Mouse (Mus musculus): ENCODE results near the gene Atxn2. TPM values are rescaled to one million over a fixed set of nuclear protein-coding genes. Genes with fewer than 3 reads are reported as not detected.

The Atxn2 gene
- polyA plus RNA-seq, 1 experiment from 2014 or later: 85.3 TPM

GRCm38 (mm10) chr5:121849478-121850349 lies 138.6 kb downstream of the Atxn2 start:
- WGBS: 39% methylated on average over 20 of the region's 20 CpGs
- Histone ChIP-seq H3K4me1 (ENCODE audit: control insufficient read depth, insufficient read depth, low read length) (peaks cover 24% of the 10 kb centered on the region), H3K27me3 (ENCODE audit: control insufficient read depth, insufficient read depth, low read length) (no peaks in the 10 kb centered on the region), H3K27ac (replicated peaks; ENCODE audit: low read depth, low read length) (no peak overlapping the region; the same call in 1 of the 2 replicates), H3K4me2 (ENCODE audit: low read length) (peak overlapping the region; percentile 70), H3K9ac (replicated peaks; ENCODE audit: low read length) (peak overlapping the region; percentile 83), H3K36me3 (ENCODE audit: control insufficient read depth, insufficient read depth, low read length) (peaks cover 32% of the 10 kb centered on the region), H3K9me3 (ENCODE audit: control insufficient read depth, low read length) (no peaks in the 10 kb centered on the region), H3K4me3 (replicated peaks; ENCODE audit: low read depth, low read length) (peak overlapping the region; percentile 83)
- ATAC-seq (ENCODE audit: low FRiP score, low TSS enrichment) (no peak), DNase-seq (no peak)

GRCm38 (mm10) chr5:121853368-121854051 lies 142.4 kb downstream of the Atxn2 start:
- peaks cover 38% of the 10 kb centered on the region for H3K36me3 ChIP-seq (ENCODE audit: control insufficient read depth, insufficient read depth, low read length)
- DNase-seq (no peak), ATAC-seq (ENCODE audit: low FRiP score, low TSS enrichment) (no peak)
- no peaks in the 10 kb centered on the region for H3K9me3 ChIP-seq (ENCODE audit: control insufficient read depth, low read length)
- no peak overlapping the region for H3K4me2 ChIP-seq (ENCODE audit: low read length)
- peaks cover 18% of the 10 kb centered on the region for H3K4me1 ChIP-seq (ENCODE audit: control insufficient read depth, insufficient read depth, low read length)
- no peak overlapping the region for H3K9ac ChIP-seq (replicated peaks; ENCODE audit: low read length)
- H3K27ac ChIP-seq (replicated peaks; ENCODE audit: low read depth, low read length): no peak overlapping the region
- H3K4me3 ChIP-seq (replicated peaks; ENCODE audit: low read depth, low read length): no peak overlapping the region
- H3K27me3 ChIP-seq (ENCODE audit: control insufficient read depth, insufficient read depth, low read length): no peaks in the 10 kb centered on the region
- WGBS: 85% methylated on average over 9 of the region's 9 CpGs

- H3K4me2 ChIP-seq (ENCODE audit: low read length): no peak overlapping the region
- H3K9ac ChIP-seq (replicated peaks; ENCODE audit: low read length): no peak overlapping the region
- H3K4me1 ChIP-seq (ENCODE audit: control insufficient read depth, insufficient read depth, low read length): peaks cover 15% of the 10 kb centered on the region
- peaks cover 46% of the 10 kb centered on the region for H3K36me3 ChIP-seq (ENCODE audit: control insufficient read depth, insufficient read depth, low read length)
- ATAC-seq (ENCODE audit: low FRiP score, low TSS enrichment) (no peak), DNase-seq (peak; percentile 45)
- no peak overlapping the region for H3K27ac ChIP-seq (replicated peaks; ENCODE audit: low read depth, low read length)
- no peak overlapping the region for H3K4me3 ChIP-seq (replicated peaks; ENCODE audit: low read depth, low read length)
- H3K9me3 ChIP-seq (ENCODE audit: control insufficient read depth, low read length): no peaks in the 10 kb centered on the region
- WGBS: 46% methylated on average over 10 of the region's 10 CpGs
- no peaks in the 10 kb centered on the region for H3K27me3 ChIP-seq (ENCODE audit: control insufficient read depth, insufficient read depth, low read length)
These were observed 143.6 kb downstream of the Atxn2 start for GRCm38 (mm10) chr5:121854768-121855167.

- no peak overlapping the region for H3K27ac ChIP-seq (replicated peaks; ENCODE audit: low read depth, low read length)
- H3K36me3 ChIP-seq (ENCODE audit: control insufficient read depth, insufficient read depth, low read length): peaks cover 57% of the 10 kb centered on the region
- WGBS: 92% methylated on average over 11 of the region's 11 CpGs
These were observed 145.6 kb downstream of the Atxn2 start for GRCm38 (mm10) chr5:121856740-121857139.

GRCm38 (mm10) chr5:121858427-121858826 lies 147.3 kb downstream of the Atxn2 start:
- Histone ChIP-seq H3K36me3 (ENCODE audit: control insufficient read depth, insufficient read depth, low read length) (peaks cover 41% of the 10 kb centered on the region), H3K9me3 (ENCODE audit: control insufficient read depth, low read length) (peaks cover 9% of the 10 kb centered on the region), H3K27ac (replicated peaks; ENCODE audit: low read depth, low read length) (no peak overlapping the region), H3K4me3 (replicated peaks; ENCODE audit: low read depth, low read length) (no peak overlapping the region), H3K4me1 (ENCODE audit: control insufficient read depth, insufficient read depth, low read length) (no peaks in the 10 kb centered on the region), H3K27me3 (ENCODE audit: control insufficient read depth, insufficient read depth, low read length) (no peaks in the 10 kb centered on the region), H3K4me2 (ENCODE audit: low read length) (no peak overlapping the region), H3K9ac (replicated peaks; ENCODE audit: low read length) (no peak overlapping the region)
- DNase-seq (no peak), ATAC-seq (ENCODE audit: low FRiP score, low TSS enrichment) (no peak)
- WGBS: 92% methylated on average over 12 of the region's 12 CpGs

More at GRCm38 (mm10) chr5:121856740-121857139, 145.6 kb downstream of the Atxn2 start:
- Histone ChIP-seq H3K27me3 (ENCODE audit: control insufficient read depth, insufficient read depth, low read length) (no peaks in the 10 kb centered on the region), H3K9ac (replicated peaks; ENCODE audit: low read length) (no peak overlapping the region), H3K9me3 (ENCODE audit: control insufficient read depth, low read length) (peaks cover 9% of the 10 kb centered on the region), H3K4me2 (ENCODE audit: low read length) (no peak overlapping the region), H3K4me1 (ENCODE audit: control insufficient read depth, insufficient read depth, low read length) (no peaks in the 10 kb centered on the region), H3K4me3 (replicated peaks; ENCODE audit: low read depth, low read length) (no peak overlapping the region)
- no peak for DNase-seq
- no peak for ATAC-seq (ENCODE audit: low FRiP score, low TSS enrichment)

DNA sequence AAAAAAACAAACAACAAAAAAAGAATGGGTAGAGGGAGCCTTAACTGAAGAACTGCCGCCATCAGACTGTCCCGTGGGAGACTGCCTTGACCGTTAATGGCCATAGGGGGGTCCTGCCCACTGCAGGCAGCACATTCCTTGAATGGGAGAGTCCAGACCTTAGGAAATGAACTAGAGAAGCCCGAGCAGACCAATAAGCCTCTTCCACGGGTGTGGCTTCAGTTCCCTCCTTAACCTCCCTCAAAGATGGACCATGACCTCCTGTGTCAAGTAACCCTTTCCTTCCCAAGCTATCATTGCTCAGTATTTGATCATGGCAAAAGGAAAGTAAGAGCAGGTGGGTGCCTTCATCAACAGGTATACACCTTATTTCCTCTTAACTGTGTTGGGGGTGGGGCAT lies 150.8 kb downstream of the Atxn2 start:
- no peak overlapping the region for H3K4me3 ChIP-seq (replicated peaks; ENCODE audit: low read depth, low read length)
- H3K27me3 ChIP-seq (ENCODE audit: control insufficient read depth, insufficient read depth, low read length): no peaks in the 10 kb centered on the region
- H3K9me3 ChIP-seq (ENCODE audit: control insufficient read depth, low read length): peaks cover 9% of the 10 kb centered on the region
- no peaks in the 10 kb centered on the region for H3K4me1 ChIP-seq (ENCODE audit: control insufficient read depth, insufficient read depth, low read length)
- DNase-seq (no peak), ATAC-seq (ENCODE audit: low FRiP score, low TSS enrichment) (no peak)
- no peak overlapping the region for H3K27ac ChIP-seq (replicated peaks; ENCODE audit: low read depth, low read length)
- peaks cover 35% of the 10 kb centered on the region for H3K36me3 ChIP-seq (ENCODE audit: control insufficient read depth, insufficient read depth, low read length)
- WGBS: 66% methylated on average over 5 of the region's 5 CpGs
- no peak overlapping the region for H3K9ac ChIP-seq (replicated peaks; ENCODE audit: low read length)
- H3K4me2 ChIP-seq (ENCODE audit: low read length): no peak overlapping the region

- no peak for ATAC-seq (ENCODE audit: low FRiP score, low TSS enrichment)
- Histone ChIP-seq H3K36me3 (ENCODE audit: control insufficient read depth, insufficient read depth, low read length) (peaks cover 46% of the 10 kb centered on the region), H3K9me3 (ENCODE audit: control insufficient read depth, low read length) (peaks cover 9% of the 10 kb centered on the region), H3K27ac (replicated peaks; ENCODE audit: low read depth, low read length) (no peak overlapping the region), H3K4me3 (replicated peaks; ENCODE audit: low read depth, low read length) (no peak overlapping the region), H3K4me2 (ENCODE audit: low read length) (no peak overlapping the region), H3K9ac (replicated peaks; ENCODE audit: low read length) (no peak overlapping the region), H3K27me3 (ENCODE audit: control insufficient read depth, insufficient read depth, low read length) (no peaks in the 10 kb centered on the region), H3K4me1 (ENCODE audit: control insufficient read depth, insufficient read depth, low read length) (no peaks in the 10 kb centered on the region)
- no peak for DNase-seq
- 16% methylated on average over 7 of the region's 11 CpGs for WGBS
These were observed 153.2 kb downstream of the Atxn2 start for GRCm38 (mm10) chr5:121864330-121864729.
